Mouse (Mus musculus): ENCODE results near the gene Spaar. TPM values are rescaled to one million over a fixed set of nuclear protein-coding genes. Genes with fewer than 3 reads are reported as not detected.
A peak's percentile ranks its signal among the peaks of the same experiment; 100 is the strongest.

Spaar gene
- polyA plus RNA-seq, 1 experiment from 2014 or later: not detected

DNA sequence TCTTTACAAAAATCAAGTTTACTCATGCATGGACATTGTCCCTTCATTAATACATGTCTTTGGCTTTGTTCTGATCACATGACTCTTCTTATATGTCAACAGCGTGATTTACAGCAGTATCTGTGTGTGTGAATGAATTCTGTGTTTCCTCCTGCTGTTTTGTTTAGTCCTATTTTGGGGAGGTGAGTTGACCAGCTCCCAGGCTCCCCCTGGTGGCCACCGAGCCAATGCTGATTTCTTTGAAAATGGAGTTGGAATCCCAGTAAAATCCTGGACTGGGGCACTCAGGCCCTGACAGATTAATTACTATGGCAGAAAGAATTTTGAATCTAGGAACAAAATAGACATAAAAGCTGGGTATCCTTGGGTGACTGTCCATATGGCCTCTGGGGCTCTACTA, 18.0 kb upstream of the Spaar start:
- H3K9ac ChIP-seq: no peak overlapping the region
- 1% methylated on average over 2 of the region's 2 CpGs for WGBS
- H3K36me3 ChIP-seq: no peaks in the 10 kb centered on the region
- no peaks in the 10 kb centered on the region for H3K4me1 ChIP-seq
- H3K4me3 ChIP-seq: no peak overlapping the region
- H3K27ac ChIP-seq: no peak overlapping the region
- no peak for ATAC-seq (ENCODE audit: insufficient number of reproducible peaks, insufficient read depth, low FRiP score, low TSS enrichment)
- H3K27me3 ChIP-seq: no peaks in the 10 kb centered on the region
- H3K9me3 ChIP-seq: no peaks in the 10 kb centered on the region
- no peak overlapping the region for H3K4me2 ChIP-seq (replicated peaks)

DNA sequence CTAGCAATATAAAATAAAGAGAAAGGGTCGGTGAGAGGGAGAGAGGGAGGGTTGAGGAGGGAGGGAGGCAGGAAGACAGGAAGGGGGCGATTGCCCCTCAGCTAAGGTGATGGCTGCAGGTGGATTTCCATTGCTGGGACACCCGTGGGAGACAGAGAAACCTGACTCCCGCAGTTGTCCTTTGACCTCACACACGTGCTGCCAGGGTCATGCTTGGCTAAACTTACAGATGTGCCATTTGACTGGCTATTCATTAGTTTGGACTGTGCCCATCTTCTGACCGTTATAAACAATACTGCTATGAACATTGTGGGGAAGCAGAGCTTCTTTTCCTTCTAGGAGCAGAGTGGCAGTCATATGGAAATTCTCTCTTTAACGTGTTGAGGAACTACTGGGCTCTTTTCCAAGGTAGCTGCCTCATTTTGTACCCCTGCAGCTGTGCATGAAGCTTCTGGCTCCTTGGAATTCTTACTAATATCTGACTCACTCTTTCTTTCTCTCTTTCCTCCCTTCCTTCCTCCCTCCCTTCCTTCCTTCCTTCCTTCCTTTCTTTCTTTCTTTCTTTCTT, 16.1 kb upstream of the Spaar start:
- Histone ChIP-seq H3K4me3 (no peak overlapping the region), H3K36me3 (no peaks in the 10 kb centered on the region), H3K4me1 (no peaks in the 10 kb centered on the region), H3K27ac (no peak overlapping the region), H3K4me2 (replicated peaks) (no peak overlapping the region), H3K27me3 (no peaks in the 10 kb centered on the region), H3K9ac (no peak overlapping the region), H3K9me3 (no peaks in the 10 kb centered on the region)
- 32% methylated on average over 7 of the region's 7 CpGs for WGBS
- no peak for ATAC-seq (ENCODE audit: insufficient number of reproducible peaks, insufficient read depth, low FRiP score, low TSS enrichment)

- peak overlapping the region; percentile 57; the same call in 1 of the 2 replicates for H3K27ac ChIP-seq
- ATAC-seq (ENCODE audit: insufficient number of reproducible peaks, insufficient read depth, low FRiP score, low TSS enrichment): no peak
Observed at GRCm38 (mm10) chr4:43720491-43721228, 9.2 kb upstream of the Spaar start.

DNA sequence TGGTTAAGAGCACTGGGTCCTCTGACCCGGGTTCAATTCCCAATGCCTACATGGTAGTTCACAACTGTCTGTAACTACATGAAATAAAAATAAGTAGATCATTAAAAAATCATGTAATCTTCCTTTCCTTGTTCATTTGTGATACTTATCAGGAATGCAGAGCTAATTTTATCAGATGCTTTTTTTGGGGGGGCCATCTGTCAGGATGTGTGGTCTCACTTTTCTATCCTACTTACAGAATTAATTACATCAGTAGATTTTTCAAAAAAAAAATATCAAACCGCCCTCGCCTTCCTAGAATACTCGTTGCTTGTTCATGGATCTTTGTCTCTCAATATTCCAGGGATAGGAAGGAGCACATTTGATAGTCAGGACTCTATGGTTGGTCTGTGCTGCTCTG, 7.6 kb upstream of the Spaar start:
- WGBS: 89% methylated on average over 4 of the region's 4 CpGs
- H3K4me1 ChIP-seq: no peaks in the 10 kb centered on the region
- H3K9me3 ChIP-seq: no peaks in the 10 kb centered on the region
- no peaks in the 10 kb centered on the region for H3K36me3 ChIP-seq
- no peak overlapping the region for H3K4me2 ChIP-seq (replicated peaks)
- ATAC-seq (ENCODE audit: insufficient number of reproducible peaks, insufficient read depth, low FRiP score, low TSS enrichment): no peak
- H3K4me3 ChIP-seq: no peak overlapping the region
- no peaks in the 10 kb centered on the region for H3K27me3 ChIP-seq
- no peak overlapping the region for H3K9ac ChIP-seq
- H3K27ac ChIP-seq: no peak overlapping the region

More at GRCm38 (mm10) chr4:43720491-43721228, 9.2 kb upstream of the Spaar start:
- Histone ChIP-seq H3K9me3 (no peaks in the 10 kb centered on the region), H3K9ac (peak overlapping the region; percentile 31; the same call in 1 of the 2 replicates), H3K4me3 (no peak overlapping the region), H3K4me2 (replicated peaks) (no peak overlapping the region), H3K27me3 (no peaks in the 10 kb centered on the region), H3K4me1 (no peaks in the 10 kb centered on the region), H3K36me3 (no peaks in the 10 kb centered on the region)
- 55% methylated on average over 15 of the region's 16 CpGs for WGBS

- Histone ChIP-seq H3K36me3 (no peaks in the 10 kb centered on the region), H3K27ac (no peak overlapping the region), H3K9ac (no peak overlapping the region), H3K4me1 (0 out of 2 replicates have a peak, but pooled peaks cover 9% of the 10 kb centered on the region), H3K27me3 (no peaks in the 10 kb centered on the region), H3K4me2 (replicated peaks) (no peak overlapping the region), H3K9me3 (no peaks in the 10 kb centered on the region), H3K4me3 (no peak overlapping the region)
- 50% methylated on average over 1 of the region's 1 CpGs for WGBS
- no peak for ATAC-seq (ENCODE audit: insufficient number of reproducible peaks, insufficient read depth, low FRiP score, low TSS enrichment)
Observed at GRCm38 (mm10) chr4:43724764-43725163, 5.1 kb upstream of the Spaar start.

GRCm38 (mm10) chr4:43726228-43726993, 3.4 kb upstream of the Spaar start:
- no peak overlapping the region for H3K4me3 ChIP-seq
- H3K4me2 ChIP-seq (replicated peaks): no peak overlapping the region
- no peak for ATAC-seq (ENCODE audit: insufficient number of reproducible peaks, insufficient read depth, low FRiP score, low TSS enrichment)
- no peaks in the 10 kb centered on the region for H3K36me3 ChIP-seq
- peaks cover 13% of the 10 kb centered on the region; the same call in 1 of the 2 replicates for H3K4me1 ChIP-seq
- H3K9ac ChIP-seq: no peak overlapping the region
- H3K27ac ChIP-seq: no peak overlapping the region
- no peaks in the 10 kb centered on the region for H3K9me3 ChIP-seq
- 62% methylated on average over 12 of the region's 12 CpGs for WGBS
- no peaks in the 10 kb centered on the region for H3K27me3 ChIP-seq

GRCm38 (mm10) chr4:43726995-43727394, 2.8 kb upstream of the Spaar start, which contains the start of gene Hrct1:
TSS of gene Hrct1 (plus strand) at chr4:43727188.
- H3K4me3 ChIP-seq: no peak within 1 kb of the TSS
- no peaks in the 10 kb centered on the region for H3K9me3 ChIP-seq
- no peaks in the 10 kb centered on the region for H3K36me3 ChIP-seq
- H3K27me3 ChIP-seq: no peaks in the 10 kb centered on the region
- WGBS: 31% methylated on average over 3 of the region's 3 CpGs
- no peak within 1 kb of the TSS for H3K9ac ChIP-seq
- H3K27ac ChIP-seq: no peak within 1 kb of the TSS
- H3K4me2 ChIP-seq (replicated peaks): no peak within 1 kb of the TSS
- no peak; the same call in 1 of the 2 replicates for ATAC-seq (ENCODE audit: insufficient number of reproducible peaks, insufficient read depth, low FRiP score, low TSS enrichment)
- peaks cover 13% of the 10 kb centered on the region; the same call in 1 of the 2 replicates for H3K4me1 ChIP-seq

DNA sequence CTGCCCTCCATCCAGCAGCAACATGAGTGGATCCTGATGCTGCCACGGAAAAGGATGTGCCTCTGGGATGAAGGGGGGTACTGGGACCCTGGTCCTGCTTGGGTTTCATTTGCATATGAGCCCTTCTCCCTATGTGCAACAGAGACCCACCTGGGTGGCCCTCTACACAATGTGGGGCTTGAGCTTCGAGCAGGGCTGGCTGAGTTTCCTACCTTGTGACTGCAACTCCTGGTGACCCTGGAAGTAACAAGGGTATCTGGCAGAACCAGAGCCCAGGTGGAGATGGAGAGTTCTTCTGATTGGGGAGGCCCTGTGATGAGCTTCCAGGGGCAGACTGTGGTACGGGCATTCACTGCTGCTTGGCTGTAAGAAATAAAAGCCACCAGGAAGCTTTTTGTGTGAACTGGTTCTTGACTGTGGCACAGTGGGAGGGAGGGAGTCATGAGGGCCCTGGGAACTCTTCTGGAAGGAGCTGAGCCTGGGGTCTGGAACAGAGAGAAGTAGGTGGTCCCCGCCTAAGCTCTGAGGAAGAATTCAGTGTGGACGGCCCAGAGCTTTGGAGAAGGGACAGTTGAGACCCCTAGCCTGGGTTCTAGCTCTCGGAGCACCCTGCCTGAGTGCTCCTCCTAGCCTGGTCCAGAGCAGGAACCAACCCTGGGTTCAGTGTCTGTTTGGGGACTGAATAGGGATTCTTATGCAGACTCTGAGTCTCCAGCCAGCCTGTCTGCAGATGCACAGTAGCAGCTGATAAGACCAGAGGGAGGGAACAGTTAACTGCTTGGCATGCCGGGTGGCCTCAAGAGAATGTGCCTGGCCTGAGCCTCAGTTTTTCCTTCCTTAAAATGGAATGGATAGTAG, 1.9 kb upstream of the Spaar start:
- Histone ChIP-seq H3K9me3 (no peaks in the 10 kb centered on the region), H3K4me2 (replicated peaks) (no peak overlapping the region), H3K27ac (no peak overlapping the region), H3K4me1 (peaks cover 13% of the 10 kb centered on the region; the same call in 1 of the 2 replicates), H3K4me3 (no peak overlapping the region), H3K36me3 (no peaks in the 10 kb centered on the region), H3K9ac (no peak overlapping the region), H3K27me3 (no peaks in the 10 kb centered on the region)
- WGBS: 74% methylated on average over 7 of the region's 7 CpGs
- no peak for ATAC-seq (ENCODE audit: insufficient number of reproducible peaks, insufficient read depth, low FRiP score, low TSS enrichment)

DNA sequence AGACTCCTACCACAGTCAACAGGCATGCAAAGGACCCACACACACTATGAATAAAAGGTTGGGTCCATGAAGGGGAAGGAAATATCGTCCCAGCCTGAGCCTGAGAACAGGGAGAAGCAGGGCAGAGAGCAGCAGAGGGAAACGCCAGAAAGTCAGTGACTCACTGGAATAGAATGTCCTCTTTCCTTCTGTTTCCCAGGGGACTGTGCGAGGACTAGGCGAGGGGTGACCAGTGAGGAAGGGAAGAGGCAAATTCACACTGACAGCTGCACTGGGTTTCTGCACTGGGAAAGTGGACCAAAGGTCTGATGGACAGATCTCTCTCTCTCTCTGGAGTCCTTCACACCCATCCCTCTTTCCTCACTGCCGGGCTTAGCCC, 1.3 kb upstream of the Spaar start:
- Histone ChIP-seq H3K4me2 (replicated peaks) (no peak overlapping the region), H3K4me1 (peaks cover 13% of the 10 kb centered on the region; the same call in 1 of the 2 replicates), H3K27ac (no peak overlapping the region), H3K4me3 (no peak overlapping the region), H3K9ac (no peak overlapping the region), H3K27me3 (no peaks in the 10 kb centered on the region), H3K36me3 (no peaks in the 10 kb centered on the region), H3K9me3 (no peaks in the 10 kb centered on the region)
- no peak for ATAC-seq (ENCODE audit: insufficient number of reproducible peaks, insufficient read depth, low FRiP score, low TSS enrichment)
- 56% methylated on average over 5 of the region's 5 CpGs for WGBS

- no peak overlapping the region for H3K4me3 ChIP-seq
- no peaks in the 10 kb centered on the region for H3K36me3 ChIP-seq
- no peak overlapping the region for H3K27ac ChIP-seq
- H3K9ac ChIP-seq: no peak overlapping the region
- H3K9me3 ChIP-seq: no peaks in the 10 kb centered on the region
- no peak overlapping the region for H3K4me2 ChIP-seq (replicated peaks)
- peaks cover 13% of the 10 kb centered on the region; the same call in 1 of the 2 replicates for H3K4me1 ChIP-seq
- no peaks in the 10 kb centered on the region for H3K27me3 ChIP-seq
- 59% methylated on average over 3 of the region's 3 CpGs for WGBS
- ATAC-seq (ENCODE audit: insufficient number of reproducible peaks, insufficient read depth, low FRiP score, low TSS enrichment): no peak
Observed at GRCm38 (mm10) chr4:43729126-43729525, 708 bp upstream of the Spaar start.

DNA sequence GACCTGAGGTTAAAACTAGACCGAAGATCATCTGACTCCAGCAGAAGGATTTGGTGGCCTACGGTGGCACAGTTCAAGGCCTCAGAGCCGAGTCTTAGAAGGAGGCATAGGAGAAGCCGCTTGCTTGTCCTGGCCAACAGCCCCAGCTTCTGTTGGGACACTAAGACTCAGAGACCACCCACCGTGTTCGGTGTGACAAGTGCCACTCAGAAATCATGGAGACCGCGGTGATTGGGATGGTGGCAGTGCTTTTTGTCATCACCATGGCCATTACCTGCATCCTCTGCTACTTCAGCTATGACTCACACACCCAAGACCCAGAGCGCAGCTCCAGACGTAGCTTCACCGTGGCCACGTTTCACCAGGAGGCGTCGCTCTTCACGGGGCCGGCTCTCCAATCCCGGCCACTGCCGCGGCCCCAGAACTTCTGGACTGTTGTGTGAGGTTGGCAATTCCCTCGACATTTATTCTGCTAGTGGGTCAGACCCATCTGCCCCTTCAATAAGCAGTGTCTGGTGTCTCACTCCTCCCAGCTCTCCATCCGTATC, 990 bp downstream of the Spaar start:
- H3K4me2 ChIP-seq (replicated peaks): no peak overlapping the region
- no peaks in the 10 kb centered on the region for H3K9me3 ChIP-seq
- peaks cover 13% of the 10 kb centered on the region; the same call in 1 of the 2 replicates for H3K4me1 ChIP-seq
- WGBS: 72% methylated on average over 21 of the region's 21 CpGs
- H3K9ac ChIP-seq: no peak overlapping the region
- H3K4me3 ChIP-seq: no peak overlapping the region
- H3K36me3 ChIP-seq: no peaks in the 10 kb centered on the region
- no peak for ATAC-seq (ENCODE audit: insufficient number of reproducible peaks, insufficient read depth, low FRiP score, low TSS enrichment)
- H3K27ac ChIP-seq: no peak overlapping the region
- H3K27me3 ChIP-seq: no peaks in the 10 kb centered on the region

Data from embryonic facial prominence, embryonic 12.5 days (tissue).